Mouse (Mus musculus) testis, postnatal 10 days (tissue): ENCODE data around the gene Pbx2.

Experiments used
- DNase-seq: peaks from one replicate; pipeline ENCODE4 v3.0.0; 2021; ENCODE audit warnings: low spot score

Pbx2 gene

DNA sequence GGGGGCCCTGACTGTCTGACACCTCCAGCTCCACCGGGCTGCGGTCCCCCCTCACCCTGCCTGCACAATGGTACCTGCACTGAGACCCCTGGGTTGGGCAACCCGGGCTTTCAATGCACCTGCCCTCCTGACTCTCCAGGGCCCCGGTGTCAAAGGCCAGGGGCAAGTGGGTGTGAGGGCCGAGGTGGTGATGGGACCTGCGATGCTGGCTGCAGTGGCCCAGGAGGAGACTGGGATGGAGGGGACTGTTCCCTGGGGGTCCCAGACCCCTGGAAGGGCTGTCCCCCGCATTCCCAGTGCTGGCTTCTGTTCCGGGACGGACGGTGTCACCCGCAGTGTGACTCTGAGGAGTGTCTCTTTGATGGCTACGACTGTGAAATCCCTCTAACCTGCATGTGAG is 8.5 kb upstream of the Pbx2 start:
- no peak for DNase-seq

DNA sequence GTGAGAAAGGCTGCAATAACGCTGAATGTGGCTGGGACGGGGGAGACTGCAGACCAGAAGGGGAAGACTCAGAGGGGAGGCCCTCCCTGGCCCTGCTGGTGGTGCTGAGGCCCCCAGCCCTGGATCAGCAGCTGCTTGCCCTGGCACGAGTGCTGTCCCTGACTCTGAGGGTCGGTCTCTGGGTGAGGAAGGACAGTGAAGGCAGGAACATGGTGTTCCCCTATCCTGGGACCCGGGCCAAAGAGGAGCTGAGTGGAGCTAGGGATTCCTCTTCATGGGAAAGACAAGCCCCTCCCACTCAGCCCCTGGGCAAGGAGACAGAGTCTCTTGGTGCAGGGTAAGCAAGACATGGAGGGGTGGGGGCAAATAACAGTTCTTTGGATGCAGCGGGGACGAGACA is 7.7 kb upstream of the Pbx2 start:
- DNase-seq, result peak; percentile 94

DNA sequence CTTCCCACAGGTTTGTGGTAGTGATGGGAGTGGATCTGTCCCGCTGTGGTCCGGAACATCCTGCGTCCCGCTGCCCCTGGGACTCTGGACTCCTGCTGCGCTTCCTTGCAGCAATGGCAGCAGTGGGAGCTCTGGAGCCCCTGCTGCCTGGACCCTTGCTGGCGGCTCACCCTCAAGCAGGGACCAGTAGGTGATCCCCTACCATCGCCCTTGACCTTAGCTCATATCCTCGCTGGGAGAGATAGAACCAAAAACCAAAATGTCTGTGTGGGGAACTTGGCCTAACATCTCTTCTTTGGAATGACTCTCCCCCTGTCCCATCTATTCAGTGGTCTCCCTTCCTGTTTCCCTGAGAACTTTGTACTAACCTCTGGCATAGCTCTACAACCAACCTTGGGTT is 7.2 kb upstream of the Pbx2 start:
- DNase-seq, result no peak

DNA sequence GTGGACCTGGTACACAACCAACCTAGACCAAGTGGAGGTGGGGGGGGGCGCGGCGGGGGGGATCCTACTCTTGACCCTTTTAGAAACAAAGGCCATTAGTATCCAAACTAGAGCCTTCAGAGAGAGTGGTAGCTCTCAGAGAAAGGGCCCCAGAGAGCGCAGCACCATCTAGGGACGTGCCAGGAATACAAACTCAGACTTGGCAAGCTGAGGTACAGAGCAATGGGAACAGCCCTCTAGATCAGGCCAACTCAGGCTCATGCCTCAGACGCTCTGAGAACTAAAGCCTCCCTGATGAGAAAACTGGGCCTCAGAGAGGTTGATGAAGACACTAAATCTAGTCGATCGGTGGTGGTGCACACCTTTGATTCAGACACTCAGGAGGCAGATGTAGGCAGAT is 5.9 kb upstream of the Pbx2 start:
- no peak for DNase-seq

DNA sequence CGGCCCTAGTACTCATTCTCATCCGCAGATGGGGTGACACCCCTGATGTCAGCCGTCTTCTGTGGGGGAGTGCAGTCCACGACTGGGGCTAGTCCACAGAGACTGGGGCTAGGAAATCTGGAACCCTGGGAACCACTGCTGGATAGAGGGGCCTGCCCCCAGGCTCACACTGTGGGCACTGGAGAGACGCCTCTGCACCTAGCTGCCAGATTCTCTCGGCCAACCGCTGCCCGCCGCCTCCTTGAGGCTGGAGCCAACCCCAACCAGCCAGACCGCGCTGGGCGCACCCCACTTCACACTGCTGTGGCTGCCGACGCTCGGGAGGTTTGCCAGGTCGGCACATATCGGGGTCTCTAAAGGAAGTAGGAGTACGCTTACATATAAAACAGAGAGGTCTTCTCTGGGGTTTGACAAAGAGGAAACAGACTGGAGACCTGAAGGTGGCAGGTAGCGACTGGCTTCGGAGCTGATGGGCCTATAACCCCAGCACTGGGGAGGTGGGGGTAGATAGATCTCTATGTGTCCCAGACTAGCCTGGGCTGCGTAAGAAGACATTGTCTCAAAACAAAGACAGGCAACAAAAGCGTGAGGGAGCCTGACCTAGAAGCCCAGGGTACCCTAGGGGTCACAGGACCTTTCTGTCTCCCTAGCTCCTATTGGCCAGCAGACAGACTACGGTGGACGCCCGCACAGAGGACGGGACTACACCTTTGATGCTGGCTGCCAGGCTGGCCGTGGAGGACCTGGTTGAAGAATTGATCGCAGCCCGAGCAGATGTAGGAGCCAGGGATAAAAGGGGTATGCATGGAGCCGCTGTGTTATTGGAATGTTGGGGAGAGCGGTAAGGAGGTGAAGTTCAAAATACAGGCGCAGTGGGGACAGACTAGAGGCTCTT is 4.9 kb upstream of the Pbx2 start:
- DNase-seq, result peak; percentile 49

DNA sequence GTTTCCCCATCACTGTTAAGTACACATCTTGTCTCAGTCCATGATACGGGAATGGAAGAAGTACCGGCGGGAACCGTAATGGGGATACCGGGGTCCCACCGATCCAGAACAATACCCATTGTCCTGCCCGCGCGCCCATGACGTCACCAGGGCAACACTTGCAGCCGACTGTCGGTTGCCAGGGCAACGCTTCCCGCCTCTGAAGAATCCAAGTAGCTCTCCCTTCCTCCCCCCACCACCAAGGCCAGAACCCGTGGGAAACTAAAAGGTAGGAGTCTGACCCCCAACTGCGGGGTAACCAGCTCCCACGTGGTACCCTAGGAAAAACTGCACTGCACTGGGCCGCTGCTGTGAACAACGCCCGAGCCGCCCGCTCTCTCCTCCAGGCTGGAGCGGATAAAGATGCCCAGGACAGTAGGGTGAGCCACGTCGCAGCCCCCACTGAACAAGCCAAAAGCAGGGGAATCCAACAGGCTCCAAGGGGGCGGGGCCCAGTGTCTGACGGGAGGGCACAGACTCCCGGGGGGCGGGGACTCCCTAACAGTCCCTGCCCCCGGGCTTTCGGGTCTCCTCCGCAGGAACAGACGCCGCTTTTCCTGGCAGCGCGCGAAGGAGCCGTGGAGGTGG is 4.2 kb upstream of the Pbx2 start:
- peak; percentile 96 for DNase-seq

DNA sequence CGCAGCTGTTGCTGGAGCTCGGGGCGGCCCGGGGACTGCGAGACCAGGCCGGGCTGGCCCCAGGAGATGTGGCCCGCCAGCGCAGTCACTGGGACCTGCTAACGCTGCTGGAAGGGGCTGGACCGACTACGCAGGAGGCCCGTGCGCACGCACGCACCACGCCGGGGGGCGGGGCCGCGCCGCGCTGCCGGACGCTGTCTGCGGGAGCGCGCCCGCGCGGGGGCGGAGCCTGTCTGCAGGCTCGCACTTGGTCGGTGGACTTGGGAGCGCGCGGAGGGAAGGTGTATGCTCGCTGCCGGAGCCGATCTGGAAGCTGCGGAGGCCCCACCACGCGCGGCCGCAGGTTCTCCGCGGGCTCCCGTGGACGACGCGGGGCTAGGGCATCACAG is 3.6 kb upstream of the Pbx2 start:
- DNase-seq, result peak; percentile 98

DNA sequence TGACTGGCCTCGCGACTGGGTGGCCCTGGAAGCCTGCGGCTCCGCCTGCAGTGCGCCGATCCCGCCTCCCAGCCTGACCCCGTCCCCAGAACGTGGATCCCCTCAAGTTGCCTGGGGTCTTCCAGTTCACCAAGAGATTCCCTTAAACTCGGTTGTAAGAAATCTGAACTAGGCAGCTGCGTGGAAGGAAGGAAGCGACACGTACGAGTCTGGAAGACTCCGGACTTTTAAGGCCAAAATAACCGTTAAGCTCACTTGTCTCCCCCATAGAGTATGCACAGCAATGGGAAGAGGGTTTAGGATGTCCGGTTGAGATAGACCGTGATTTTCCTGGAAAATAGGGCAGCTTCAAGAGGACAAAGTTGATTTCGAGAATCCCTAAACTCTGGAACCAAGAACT is 3.3 kb upstream of the Pbx2 start:
- no peak for DNase-seq

DNA sequence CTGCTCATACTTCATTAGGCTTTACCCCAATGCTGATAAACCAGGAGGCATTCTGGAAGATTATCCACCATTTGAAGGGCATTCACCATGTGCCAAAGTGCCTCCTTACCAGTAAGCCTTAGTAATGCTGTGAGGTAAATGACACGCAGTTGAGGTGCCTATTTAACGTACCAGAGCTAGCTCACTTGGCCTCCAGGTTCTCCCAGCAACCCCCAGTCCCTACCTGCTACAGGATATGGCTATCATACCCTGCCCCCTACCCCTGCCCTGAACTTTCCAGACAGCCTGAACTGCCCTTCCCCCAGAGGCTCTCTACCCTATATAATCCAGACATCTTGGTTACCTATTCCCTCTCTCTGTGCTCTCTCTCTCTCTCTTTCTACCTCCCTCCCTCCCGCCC is 2.3 kb upstream of the Pbx2 start:
- DNase-seq, result no peak

DNA sequence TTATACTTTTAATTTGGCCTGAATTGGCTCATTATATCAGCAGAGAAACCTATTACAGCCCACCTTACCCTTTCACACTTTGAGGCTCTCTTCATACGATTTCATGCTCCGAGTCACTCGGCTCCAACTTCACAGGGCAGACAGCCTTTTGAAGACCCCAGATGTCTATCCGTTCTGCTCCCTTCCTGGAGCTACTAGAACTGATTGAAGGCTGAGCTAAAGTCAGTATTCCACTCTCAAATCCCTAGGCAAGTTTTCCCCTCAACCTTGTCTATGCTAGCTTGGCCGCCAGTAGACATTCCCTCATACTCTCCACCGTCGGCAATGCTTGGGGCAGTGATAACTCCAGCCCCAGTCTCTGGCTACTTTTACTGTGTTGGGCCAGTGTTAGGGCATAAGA is 1.9 kb upstream of the Pbx2 start:
- no peak for DNase-seq

DNA sequence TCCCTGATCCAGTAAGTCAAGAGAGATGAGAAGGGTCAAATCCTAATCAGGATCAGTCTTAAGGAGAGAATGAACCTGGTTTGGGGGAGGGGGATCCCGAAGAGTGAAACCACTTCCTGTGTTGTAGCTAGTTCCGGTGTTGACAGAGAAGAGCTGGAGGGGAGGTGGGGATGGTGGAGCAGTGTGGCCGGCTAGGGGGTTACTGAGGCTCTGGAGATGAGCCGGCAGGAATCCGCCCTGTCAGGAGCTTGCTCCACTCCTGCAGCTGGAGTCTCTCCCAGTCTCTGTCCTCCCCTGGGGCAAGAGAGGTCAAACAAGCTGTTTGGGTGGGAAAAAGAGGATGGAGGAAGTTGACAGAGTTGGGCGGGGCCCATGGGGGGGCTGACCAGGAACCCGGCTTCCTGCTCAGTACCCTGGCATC is 1.4 kb upstream of the Pbx2 start, which contains the start of gene Gpsm3:
TSS of gene Gpsm3 (plus strand) at position 126 of the 421 bp plus-strand sequence.
- DNase-seq, result peak; percentile 80

DNA sequence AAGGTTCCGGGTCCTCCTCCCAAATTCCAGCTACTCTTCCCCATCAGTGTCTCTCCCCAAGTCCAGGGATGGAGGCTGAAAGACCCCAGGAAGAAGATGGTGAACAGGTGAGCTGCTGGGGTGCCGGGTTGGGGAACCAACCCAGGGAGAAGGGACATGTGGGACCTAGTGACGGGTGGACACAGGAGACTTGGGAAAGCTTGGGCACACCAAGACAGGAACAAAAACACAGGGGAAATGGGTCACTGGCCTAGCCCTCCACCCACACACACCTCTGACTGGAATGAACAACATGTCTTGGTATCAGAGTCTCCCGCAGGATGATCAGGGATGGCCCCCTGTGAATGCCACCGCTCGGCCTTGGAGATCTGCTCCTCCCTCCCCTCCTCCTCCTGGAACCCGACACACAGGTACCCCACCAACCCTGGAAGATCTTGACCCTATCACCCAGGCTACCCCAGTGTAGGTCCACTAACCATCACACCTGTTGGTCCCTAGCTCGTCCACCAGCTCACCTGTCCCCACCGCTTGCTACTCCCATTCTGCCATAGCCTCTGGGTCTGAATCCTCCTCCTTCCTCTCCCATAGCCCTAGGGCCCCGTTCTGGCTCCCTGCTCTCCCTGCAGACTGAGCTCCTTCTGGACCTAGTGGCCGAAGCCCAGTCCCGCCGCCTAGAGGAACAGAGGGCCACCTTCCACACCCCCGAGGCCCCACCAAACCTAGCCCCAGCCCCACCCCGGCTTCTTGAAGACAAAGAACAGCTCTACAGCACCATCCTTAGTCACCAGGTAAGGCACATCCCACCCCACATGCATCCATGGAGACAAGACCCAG is 695 bp upstream of the Pbx2 start:
- DNase-seq, result peak; percentile 51

DNA sequence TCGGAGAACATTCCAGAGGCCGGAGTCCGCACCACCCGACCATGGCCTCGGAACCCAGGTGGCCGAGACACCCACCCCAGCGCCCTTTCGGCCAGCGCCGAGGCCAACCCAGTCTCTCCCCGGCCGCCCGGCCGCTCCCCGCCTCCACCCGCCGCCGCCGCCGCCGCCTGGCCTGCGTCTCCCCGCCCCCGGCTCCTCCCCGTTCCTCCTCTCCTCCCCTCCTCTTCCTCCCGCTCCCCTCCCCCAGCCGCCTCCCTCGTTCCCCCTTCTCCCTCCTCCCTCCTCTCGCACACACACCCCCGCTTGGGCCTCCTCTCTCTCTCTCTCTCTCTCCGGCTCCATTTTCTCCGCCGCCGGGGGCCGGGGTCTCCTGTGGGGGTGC is 919 bp downstream of the Pbx2 start:
- peak; percentile 98 for DNase-seq

DNA sequence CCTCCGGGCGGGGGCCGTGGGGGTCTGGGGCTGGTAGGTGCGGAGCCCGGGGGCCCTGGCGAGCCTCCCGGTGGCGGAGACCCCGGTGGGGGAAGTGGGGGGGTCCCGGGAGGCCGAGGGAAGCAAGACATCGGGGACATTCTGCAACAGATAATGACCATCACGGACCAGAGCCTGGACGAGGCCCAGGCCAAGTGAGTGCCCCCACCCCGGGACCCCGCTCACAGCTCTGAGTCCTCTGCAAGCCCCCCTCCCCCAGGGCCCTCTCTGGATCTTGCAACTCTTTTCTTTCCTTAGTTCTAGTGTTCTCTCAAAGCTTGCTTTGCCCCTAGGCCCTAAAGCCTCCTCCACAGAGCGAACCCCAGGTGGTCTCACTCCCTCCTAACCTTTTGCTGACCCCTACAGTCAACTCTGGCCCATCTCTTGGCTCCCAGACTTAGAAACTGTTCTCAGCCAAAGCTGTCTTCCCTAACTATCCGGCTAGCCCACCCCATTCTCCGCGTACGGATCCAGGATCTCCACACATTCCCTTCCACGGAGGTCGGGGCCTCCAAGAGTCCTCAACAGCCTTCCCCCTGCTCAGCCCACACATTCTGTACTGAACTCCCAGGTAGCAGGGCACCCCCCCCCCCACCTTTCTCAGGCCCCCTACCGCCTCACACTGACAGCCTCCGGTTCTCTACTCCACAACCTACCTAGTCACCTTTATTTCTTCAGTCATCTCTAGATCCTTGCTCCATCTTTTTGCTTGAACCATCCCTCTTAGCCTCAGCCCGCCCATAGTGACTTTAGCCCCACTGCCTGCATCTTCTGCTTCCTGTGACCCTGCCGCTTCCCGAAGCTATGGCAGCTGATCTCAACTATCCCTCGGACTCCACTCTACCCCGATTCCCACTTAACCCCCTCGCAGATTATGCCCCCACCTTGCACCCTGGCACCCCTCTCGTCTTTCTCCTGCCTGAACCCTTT is 1.8 kb downstream of the Pbx2 start:
- no peak for DNase-seq

DNA sequence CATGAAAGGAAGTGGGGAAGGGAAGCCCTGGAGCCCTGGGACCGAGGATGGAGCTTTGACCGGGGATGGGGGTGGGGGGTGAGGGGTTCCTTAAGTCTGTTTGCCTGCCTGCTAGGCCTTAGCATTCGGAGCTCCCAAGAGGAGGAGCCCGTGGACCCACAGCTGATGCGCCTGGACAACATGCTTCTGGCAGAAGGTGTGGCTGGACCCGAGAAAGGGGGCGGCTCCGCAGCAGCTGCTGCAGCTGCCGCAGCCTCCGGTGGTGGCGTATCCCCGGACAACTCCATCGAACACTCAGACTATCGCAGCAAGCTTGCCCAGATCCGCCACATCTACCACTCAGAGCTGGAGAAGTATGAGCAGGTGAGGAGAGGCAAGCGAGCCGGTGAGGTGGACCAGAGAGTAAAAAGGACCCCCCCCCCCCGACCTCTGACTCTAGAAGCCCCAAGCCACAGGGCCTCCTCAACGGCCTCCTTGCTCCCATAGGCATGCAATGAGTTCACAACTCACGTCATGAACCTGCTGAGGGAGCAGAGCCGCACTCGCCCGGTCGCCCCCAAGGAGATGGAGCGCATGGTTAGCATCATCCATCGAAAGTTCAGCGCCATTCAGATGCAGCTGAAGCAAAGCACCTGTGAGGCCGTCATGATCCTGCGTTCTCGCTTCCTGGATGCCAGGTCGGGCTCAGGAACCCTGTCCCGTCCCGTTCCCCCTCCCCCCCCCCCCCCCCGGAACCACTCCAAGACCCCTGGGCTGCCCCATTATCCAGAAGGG is 2.9 kb downstream of the Pbx2 start:
- DNase-seq, result no peak

DNA sequence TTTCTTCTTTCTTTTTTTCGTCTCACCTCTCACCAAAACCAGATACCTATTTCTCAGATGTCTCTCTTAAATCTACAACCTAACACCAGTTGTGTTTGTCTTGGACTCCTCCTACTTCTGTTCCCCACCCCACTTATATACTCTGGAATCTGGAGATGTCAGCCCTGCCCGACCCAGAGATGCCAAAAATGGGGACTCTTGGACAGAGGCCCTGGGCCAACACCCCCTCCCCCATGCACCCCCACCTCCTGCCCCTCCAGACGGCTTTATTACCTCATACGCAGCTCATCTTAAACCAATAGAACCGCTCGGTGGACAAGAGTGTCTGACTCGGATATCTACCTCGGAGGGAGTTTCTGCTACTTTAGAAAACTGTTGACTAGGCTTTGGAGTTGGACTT is 5.0 kb downstream of the Pbx2 start:
- DNase-seq, result no peak

DNA sequence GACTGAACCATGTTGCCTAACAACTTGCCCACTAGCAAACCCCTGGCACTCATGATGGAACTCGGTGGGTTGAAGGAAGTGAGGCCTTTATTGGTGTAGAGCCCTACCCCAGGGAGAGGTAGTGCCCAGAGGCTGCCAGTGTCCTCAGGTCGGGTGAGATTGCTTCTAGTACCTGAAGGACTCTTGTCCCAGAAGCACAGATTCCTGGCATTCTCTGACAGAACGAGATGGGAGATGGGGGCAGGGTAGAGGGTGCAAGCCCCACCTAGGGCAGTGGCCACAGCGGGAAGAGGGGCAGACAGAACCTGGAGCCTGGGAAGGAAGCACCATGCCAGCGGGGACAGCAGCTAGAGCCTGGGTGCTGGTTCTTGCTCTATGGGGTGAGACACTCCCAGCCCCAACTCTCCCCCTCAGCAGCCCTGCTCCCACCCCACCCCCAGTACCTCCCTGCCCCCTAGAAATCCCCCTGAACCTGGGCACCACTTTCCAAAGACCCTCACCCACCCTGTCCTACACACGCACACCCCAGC is 6.6 kb downstream of the Pbx2 start, which contains the start of gene Ager:
TSS of gene Ager (plus strand) at position 297 of the 530 bp plus-strand sequence.
- no peak for DNase-seq

DNA sequence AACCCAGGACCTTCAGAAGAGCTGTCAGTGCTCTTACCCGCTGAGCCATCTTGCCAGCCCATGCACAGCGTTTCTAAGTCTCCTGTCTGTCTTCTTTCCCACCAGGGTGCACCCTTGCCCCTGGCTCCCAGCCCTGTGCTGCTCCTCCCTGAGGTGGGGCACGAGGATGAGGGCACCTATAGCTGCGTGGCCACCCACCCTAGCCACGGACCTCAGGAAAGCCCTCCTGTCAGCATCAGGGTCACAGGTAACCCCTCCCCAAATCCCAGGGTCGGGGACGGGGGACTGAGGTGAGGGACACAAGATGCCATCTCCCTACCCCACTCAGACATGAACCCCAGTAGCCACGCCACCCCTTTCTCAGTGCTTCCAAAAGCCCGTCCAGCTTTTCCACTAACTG is 8.8 kb downstream of the Pbx2 start:
- no peak for DNase-seq

DNA sequence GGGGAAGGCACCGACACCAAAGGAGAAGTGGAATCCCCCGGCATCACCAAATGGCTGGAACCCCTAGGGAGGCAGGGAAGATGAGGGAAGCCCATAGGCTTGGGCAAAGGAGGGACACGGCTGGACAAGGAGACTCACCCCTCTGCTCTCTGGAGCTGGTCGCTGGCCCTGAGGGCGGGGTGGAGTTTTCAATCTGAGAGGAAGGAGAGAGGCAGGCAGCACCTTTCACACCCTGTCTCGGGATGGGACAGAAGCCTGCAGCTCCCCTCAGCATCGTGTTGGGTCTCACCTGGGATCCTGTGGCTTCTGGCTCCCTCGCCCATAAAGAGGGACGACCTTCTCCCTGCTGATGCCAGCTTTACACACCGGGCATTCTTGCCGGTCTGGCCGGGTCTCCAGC is 10.7 kb downstream of the Pbx2 start:
- no peak for DNase-seq

DNA sequence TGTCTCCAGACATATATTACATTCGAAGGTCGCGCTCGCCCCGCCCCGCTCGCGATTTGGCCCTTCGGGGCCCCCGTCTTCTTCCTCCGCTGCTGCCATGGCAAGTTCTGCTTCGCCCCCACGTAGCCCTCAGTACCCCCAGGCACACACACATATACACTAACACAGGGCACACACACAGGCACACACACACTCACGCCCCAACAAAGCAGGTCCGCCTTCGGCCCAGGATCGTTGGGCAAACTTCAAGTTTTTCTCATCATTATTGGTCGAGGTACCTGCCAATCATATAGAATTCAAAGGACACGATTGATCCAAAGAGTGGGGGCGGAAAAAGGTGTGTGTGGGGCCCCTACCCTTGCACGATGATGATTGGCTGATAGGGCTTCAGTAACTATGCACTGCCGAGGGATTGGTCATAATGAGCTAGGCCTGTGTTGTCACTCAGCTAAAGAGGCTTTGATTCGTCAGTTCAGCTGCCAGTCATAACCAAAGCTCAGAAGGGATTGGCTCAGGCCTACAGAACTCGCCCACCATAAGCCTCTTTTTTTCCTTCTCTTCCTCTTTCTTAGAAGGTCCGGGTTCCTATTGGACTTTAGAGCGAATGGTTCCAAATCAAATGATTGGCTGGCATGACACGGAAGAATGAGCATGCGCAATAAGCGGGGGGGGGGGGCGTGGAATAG is 12.5 kb downstream of the Pbx2 start, which contains the start of gene Rnf5:
TSS of gene Rnf5 (minus strand) at position 316 of the 686 bp plus-strand sequence.
- peak; percentile 98 for DNase-seq
